Mouse (Mus musculus) liver, adult 2 months (tissue): ENCODE measurements at regions not wholly inside any gene's neighbourhood (a gene's known extent, or its start where the extent isn't known, plus 50 kb on each side); places are given as distances from the start of the nearest gene placed in this dataset.

Source experiments
- CTCF ChIP-seq: fragments of 200-500 bp; IDR thresholded peaks from 2 replicates; pipeline ENCODE4 v1.5.1; 2011; ENCODE audit warnings: low read depth, low read length, control low read depth
- POLR2A ChIP-seq: fragments of 200-500 bp; IDR thresholded peaks from 2 replicates; pipeline ENCODE4 v1.6.1; 2011; ENCODE audit warnings: low read length, control low read depth; ENCODE audit not compliant: insufficient read depth; ENCODE audit errors: extremely low read depth

- TF ChIP-seq CTCF (no peak), POLR2A (no peak)
Observed at GRCm38 (mm10) chr2:78291665-78292064, 345.5 kb upstream of the Cwc22 start.
